Mouse (Mus musculus): ENCODE results near the gene Tusc2. TPM values are rescaled to one million over a fixed set of nuclear protein-coding genes. Genes with fewer than 3 reads are reported as not detected.
A peak's percentile ranks its signal among the peaks of the same experiment; 100 is the strongest.

Gene Tusc2
- polyA plus RNA-seq, 1 experiment from 2014 or later, result 35.9 TPM

DNA sequence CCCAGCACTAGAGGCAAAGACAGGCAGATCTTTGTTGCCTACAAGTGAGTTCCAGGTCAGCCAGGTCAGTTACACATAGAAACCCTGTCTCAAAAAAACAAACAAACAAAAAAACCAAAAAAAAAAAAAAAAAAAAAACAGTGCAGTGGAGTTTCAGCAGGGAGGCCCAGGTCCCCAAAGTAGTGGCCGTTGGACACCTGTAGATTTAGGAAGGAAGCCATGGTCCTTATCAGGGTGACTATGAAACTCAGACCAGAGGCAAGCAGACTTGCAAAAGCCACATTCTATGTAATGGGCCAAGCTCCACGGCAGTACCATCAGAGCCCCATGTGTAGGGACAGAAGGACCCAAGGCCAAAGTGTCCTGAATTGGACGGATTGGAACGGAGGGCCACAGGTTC is 18.5 kb downstream of the Tusc2 start:
- ATAC-seq (ENCODE audit: insufficient number of reproducible peaks, insufficient read depth, low FRiP score, low TSS enrichment, low read depth), result no peak
- H3K27me3 ChIP-seq, result no peaks in the 10 kb centered on the region
- peaks cover 20% of the 10 kb centered on the region for H3K36me3 ChIP-seq
- H3K9me3 ChIP-seq, result no peaks in the 10 kb centered on the region
- peak overlapping the region; percentile 83 for H3K9ac ChIP-seq
- 72% methylated on average over 4 of the region's 4 CpGs for WGBS
- peak overlapping the region; percentile 59 for H3K4me3 ChIP-seq
- peak overlapping the region; percentile 93 for H3K4me2 ChIP-seq
- H3K27ac ChIP-seq, result peak overlapping the region; percentile 96
- peaks cover 46% of the 10 kb centered on the region for H3K4me1 ChIP-seq

DNA sequence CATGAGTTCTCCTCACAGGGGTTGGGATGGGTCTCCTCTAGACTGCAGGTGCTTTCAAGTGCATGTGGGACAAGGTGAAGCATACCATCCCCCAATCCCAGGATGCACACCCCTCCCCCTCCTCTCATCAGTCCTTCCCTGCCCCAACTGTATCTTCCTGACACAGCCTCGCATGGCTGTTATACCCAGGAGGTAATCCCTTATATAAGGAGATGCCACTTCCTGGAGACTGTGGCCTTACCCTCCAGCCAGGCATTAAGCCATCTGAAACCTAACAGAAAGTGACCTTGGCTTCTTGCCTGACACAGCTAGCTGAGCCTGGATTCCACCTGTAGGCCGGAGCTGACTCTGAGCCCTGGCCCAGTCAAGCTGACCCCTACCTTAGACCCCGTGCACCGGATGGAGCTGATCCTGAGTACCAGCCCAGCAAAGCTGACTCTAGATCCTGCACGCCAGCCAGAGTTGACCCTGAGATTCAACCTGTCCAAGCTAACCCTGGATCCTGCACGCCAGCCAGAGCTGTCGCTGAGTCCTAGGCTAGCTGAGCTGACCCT is 19.5 kb downstream of the Tusc2 start:
- WGBS, result 86% methylated on average over 7 of the region's 7 CpGs
- H3K4me2 ChIP-seq, result peak overlapping the region; percentile 93; the same call in 1 of the 2 replicates
- no peak for ATAC-seq (ENCODE audit: insufficient number of reproducible peaks, insufficient read depth, low FRiP score, low TSS enrichment, low read depth)
- peaks cover 36% of the 10 kb centered on the region for H3K4me1 ChIP-seq
- no peak overlapping the region for H3K4me3 ChIP-seq
- no peaks in the 10 kb centered on the region for H3K27me3 ChIP-seq
- no peaks in the 10 kb centered on the region for H3K9me3 ChIP-seq
- 0 out of 2 replicates have a peak overlapping the region, but pooled peaks have one; percentile 83 for H3K9ac ChIP-seq
- peaks cover 20% of the 10 kb centered on the region for H3K36me3 ChIP-seq
- H3K27ac ChIP-seq, result no peak overlapping the region

DNA sequence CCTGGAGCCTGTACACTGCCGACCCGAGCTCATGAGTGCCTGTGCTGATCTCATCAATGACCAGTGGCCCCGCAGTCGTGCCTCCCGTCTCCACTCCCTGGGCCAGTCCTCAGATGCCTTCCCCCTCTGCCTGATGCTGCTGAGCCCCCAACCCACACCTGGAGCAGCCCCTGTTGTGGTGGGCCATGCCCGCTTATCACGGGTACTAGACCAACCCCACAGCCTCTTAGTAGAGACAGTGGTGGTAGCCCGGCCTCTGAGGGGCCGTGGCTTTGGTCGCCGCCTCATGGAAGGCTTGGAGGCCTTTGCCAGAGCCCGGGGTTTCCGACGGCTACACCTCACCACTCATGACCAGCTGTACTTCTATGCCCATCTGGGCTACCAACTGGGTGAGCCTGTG is 20.1 kb downstream of the Tusc2 start:
- peaks cover 20% of the 10 kb centered on the region for H3K36me3 ChIP-seq
- WGBS, result 93% methylated on average over 14 of the region's 14 CpGs

DNA sequence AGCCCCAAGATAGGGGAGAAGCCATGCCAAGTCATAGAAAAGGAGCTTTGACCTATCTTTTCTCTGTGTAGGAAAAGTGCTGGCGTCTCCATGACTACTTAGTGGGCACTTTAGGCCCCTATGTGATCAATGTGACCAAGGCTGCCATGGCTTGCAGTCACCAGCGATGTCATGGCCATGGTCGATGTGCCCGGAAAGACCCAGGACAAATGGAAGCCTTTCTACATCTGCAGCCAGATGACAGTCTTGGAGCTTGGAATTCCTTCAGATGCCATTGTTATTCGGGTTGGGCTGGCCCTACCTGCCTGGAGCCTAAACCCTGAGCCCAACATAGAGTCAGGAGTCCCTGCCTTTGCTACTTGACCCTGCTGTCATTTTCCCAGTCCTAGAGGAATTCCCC is 23.4 kb downstream of the Tusc2 start:
- peaks cover 39% of the 10 kb centered on the region for H3K36me3 ChIP-seq
- H3K27ac ChIP-seq, result no peak overlapping the region

More for the DNA sequence above, 20.1 kb downstream of the Tusc2 start:
- H3K4me1 ChIP-seq, result peaks cover 32% of the 10 kb centered on the region
- no peak overlapping the region for H3K9ac ChIP-seq
- H3K27me3 ChIP-seq, result no peaks in the 10 kb centered on the region
- H3K27ac ChIP-seq, result no peak overlapping the region
- no peak for ATAC-seq (ENCODE audit: insufficient number of reproducible peaks, insufficient read depth, low FRiP score, low TSS enrichment, low read depth)
- no peak overlapping the region for H3K4me3 ChIP-seq
- H3K9me3 ChIP-seq, result no peaks in the 10 kb centered on the region
- H3K4me2 ChIP-seq, result no peak overlapping the region

DNA sequence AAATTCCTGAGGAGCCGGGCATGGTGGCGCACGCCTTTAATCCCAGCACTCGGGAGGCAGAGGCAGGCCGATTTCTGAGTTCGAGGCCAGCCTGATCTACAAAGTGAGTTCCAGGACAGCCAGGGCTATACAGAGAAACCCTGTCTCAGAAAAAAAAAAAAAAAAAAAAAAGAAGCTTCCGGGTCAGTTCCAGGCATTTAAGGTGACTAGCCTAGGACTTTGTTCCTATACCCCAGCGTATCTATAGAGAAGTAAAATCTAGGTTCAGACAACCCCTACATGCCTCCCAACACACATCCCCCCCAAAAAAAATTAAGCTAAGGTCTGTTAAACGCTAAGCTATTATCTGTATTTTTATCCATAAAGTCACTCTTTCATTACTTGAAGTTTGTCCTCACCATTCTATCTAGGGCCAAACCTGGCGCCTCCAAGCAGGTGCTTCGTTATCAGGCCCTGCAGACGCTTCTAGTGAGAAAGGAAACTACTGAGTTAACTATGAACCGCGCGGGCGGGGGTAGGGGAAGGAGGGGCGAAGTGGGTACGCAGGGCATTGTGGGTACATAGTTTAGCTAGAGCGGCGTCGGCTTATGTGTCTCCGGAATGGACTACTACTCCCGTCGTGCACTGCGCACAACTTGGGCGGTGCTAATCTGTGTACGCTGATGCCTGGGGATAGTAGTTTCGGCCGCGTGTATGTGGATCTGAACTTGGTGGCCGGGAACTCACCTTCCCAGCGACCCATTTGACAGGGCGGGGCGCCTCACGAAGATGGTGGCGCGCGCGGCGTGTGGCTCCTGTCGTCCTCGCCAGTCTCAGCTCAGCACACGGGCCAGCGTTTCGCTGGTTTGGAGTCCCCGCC is 24.1 kb downstream of the Tusc2 start, which contains the start of gene Ifrd2:
Ifrd2 (plus strand) TSS at position 669 of the 859 bp plus-strand sequence.
- peaks cover 46% of the 10 kb centered on the region for H3K36me3 ChIP-seq
- 13% methylated on average over 46 of the region's 46 CpGs for WGBS

More for the DNA sequence above, 23.4 kb downstream of the Tusc2 start:
- Histone ChIP-seq H3K4me3 (no peak overlapping the region), H3K4me1 (peaks cover 19% of the 10 kb centered on the region), H3K9me3 (no peaks in the 10 kb centered on the region), H3K27me3 (no peaks in the 10 kb centered on the region), H3K9ac (no peak overlapping the region), H3K4me2 (no peak overlapping the region)
- no peak for ATAC-seq (ENCODE audit: insufficient number of reproducible peaks, insufficient read depth, low FRiP score, low TSS enrichment, low read depth)
- WGBS, result 92% methylated on average over 5 of the region's 5 CpGs

DNA sequence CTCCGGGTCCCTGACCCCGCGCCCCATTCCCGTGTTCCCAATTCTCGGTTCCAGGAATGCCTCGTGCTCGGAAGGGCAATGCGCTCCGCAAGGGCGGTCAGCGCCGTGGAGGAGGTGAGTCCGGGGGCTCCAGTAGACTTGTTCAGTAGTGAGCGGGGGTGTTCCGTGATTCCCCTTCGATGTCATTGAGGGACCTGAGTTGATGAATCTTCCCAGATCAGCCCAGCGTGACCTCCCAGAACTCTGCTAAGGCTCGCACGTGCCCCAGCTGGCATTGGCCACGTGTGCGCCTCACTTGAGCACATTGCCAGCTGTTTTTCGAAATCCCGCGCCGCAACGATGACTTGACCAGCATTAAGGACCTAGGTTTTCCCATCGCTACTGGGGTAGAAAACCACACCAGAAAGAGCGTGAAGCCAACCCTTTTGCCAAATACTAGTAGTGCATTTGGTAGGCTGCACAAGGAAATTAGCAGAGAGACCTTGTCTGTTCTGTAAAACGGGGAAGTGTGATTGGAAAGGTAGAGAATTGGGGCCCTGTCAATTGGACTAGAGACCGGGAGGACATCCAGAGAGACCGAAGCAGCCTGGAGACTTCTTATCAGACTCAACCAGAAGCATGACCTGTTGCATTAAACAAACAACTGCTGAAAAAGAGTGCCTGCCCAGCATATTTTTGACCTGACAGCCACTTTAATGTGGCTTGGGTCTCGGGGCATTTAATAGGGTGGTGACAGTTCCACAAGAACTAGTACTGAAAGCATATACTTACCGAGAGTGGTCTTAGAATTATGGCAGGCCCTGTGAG is 25.0 kb downstream of the Tusc2 start:
- Histone ChIP-seq H3K4me3 (peak overlapping the region; percentile 72), H3K27me3 (no peaks in the 10 kb centered on the region), H3K4me2 (peak overlapping the region; percentile 70), H3K27ac (peak overlapping the region; percentile 7; the same call in 1 of the 2 replicates), H3K9me3 (no peaks in the 10 kb centered on the region), H3K4me1 (peaks cover 11% of the 10 kb centered on the region), H3K36me3 (peaks cover 46% of the 10 kb centered on the region), H3K9ac (peak overlapping the region; percentile 73)
- 4% methylated on average over 33 of the region's 33 CpGs for whole genome bisulfite sequencing
- ATAC-seq (ENCODE audit: insufficient number of reproducible peaks, insufficient read depth, low FRiP score, low TSS enrichment, low read depth), result no peak

More for the DNA sequence above, 24.1 kb downstream of the Tusc2 start, which contains the start of gene Ifrd2:
- H3K9me3 ChIP-seq, result no peaks in the 10 kb centered on the region
- H3K27ac ChIP-seq, result peak within 1 kb of the TSS; percentile 7; the same call in 1 of the 2 replicates
- peak within 1 kb of the TSS; percentile 72 for H3K4me3 ChIP-seq
- no peaks in the 10 kb centered on the region for H3K27me3 ChIP-seq
- H3K9ac ChIP-seq, result peak within 1 kb of the TSS; percentile 73
- peak; percentile 93 for ATAC-seq (ENCODE audit: insufficient number of reproducible peaks, insufficient read depth, low FRiP score, low TSS enrichment, low read depth)
- H3K4me1 ChIP-seq, result peaks cover 12% of the 10 kb centered on the region
- H3K4me2 ChIP-seq, result peak within 1 kb of the TSS; percentile 70

DNA sequence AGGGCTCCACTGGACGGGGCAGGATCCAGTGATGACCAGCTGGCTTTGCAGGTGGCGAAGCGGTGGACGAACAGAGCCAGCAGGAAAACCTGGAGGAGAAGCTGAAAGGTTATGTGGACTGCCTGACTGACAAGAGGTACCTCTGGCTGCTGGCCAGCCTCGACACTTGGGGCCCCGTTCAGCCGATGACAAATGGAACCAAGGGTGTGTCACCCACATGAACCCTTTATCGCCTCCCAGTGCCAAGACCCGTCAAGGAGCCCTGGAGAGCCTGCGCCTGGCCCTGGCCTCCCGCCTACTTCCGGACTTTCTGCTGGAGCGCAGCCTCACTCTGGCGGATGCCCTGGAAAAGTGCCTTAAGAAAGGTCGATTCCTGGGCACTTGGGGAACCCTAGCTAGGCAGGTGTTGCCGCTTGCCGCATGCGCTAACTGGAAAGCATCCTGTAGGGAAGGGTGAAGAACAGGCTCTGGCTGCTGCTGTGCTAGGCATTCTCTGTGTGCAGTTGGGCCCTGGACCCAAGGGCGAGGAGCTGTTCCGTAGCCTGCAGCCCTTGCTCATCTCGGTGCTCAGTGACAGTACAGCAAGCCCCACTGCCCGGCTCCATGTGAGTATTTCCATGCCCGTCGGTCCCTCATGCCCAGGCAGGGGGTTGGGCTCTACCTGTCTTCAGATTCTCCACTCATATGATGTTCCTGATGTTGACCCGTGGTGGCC is 27.2 kb downstream of the Tusc2 start:
- WGBS, result 91% methylated on average over 25 of the region's 25 CpGs
- no peak overlapping the region for H3K4me2 ChIP-seq
- no peak overlapping the region for H3K4me3 ChIP-seq
- no peak overlapping the region for H3K9ac ChIP-seq
- no peaks in the 10 kb centered on the region for H3K9me3 ChIP-seq
- peaks cover 54% of the 10 kb centered on the region for H3K36me3 ChIP-seq
- no peak overlapping the region for H3K27ac ChIP-seq
- ATAC-seq (ENCODE audit: insufficient number of reproducible peaks, insufficient read depth, low FRiP score, low TSS enrichment, low read depth), result no peak
- H3K27me3 ChIP-seq, result no peaks in the 10 kb centered on the region
- H3K4me1 ChIP-seq, result peaks cover 11% of the 10 kb centered on the region

DNA sequence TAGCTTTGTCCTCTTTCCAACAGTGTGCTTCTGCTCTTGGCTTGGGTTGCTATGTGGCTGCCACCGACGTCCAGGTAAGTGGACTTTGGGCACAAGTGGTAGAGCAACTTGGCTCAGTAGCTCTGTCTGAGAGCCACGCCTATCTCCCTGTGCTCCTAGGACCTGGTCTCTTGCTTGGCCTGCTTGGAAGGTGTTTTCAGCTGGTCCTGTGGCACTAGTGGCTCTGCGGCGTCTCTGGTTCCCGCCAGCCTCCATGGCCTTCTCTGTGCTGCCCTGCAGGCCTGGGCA is 27.7 kb downstream of the Tusc2 start:
- peaks cover 11% of the 10 kb centered on the region for H3K4me1 ChIP-seq
- peaks cover 54% of the 10 kb centered on the region for H3K36me3 ChIP-seq
- H3K4me3 ChIP-seq, result no peak overlapping the region
- WGBS, result 98% methylated on average over 6 of the region's 6 CpGs
- H3K27ac ChIP-seq, result no peak overlapping the region
- H3K9ac ChIP-seq, result no peak overlapping the region
- no peaks in the 10 kb centered on the region for H3K27me3 ChIP-seq
- H3K4me2 ChIP-seq, result no peak overlapping the region
- ATAC-seq (ENCODE audit: insufficient number of reproducible peaks, insufficient read depth, low FRiP score, low TSS enrichment, low read depth), result no peak
- H3K9me3 ChIP-seq, result no peaks in the 10 kb centered on the region

DNA sequence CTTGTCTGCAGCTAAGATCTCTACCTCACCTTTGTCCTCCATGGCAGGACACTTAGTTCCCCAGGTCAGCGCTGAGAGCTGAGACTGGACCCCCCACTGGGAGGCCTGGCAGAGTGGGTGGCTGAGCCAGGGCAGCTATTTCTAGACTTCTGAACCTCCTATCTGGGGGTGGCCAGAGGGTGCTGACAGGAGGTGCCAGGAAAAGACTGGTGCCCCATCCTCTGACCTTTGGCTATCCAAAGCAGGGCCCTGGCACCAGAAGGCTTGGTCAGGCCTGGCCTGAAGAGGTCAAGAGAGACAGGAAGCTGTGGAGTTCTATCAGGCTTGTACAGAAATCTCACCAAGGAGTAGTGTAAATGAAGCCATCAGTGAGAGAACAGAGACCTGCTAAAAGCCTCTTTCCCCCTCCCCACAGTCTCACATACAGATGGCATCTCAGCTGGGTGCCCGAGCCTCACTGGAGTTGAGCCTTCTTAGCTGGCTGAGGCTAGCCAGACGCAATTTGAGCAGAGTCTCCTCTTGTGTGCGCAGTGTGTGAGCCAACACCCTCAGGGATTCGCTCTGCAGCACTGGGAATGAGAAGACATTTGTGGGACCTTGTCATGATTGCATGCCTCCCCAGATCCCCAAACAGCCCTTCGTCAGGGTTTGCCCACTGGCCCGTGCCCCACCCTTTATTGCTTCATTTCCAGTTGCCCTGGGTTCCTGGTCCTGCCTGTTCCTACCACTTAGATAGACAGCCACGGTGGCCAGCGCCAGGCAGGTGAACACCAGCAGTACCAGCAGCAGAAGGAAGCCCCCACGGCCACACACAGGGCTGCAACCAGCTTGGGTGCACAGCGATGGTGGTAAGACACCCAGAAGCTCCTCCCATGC is 30.3 kb downstream of the Tusc2 start:
- WGBS, result 83% methylated on average over 11 of the region's 11 CpGs
- peak overlapping the region; percentile 32 for H3K9ac ChIP-seq
- no peak overlapping the region for H3K4me2 ChIP-seq
- H3K4me3 ChIP-seq, result no peak overlapping the region
- H3K36me3 ChIP-seq, result peaks cover 54% of the 10 kb centered on the region
- H3K27ac ChIP-seq, result no peak overlapping the region
- no peaks in the 10 kb centered on the region for H3K9me3 ChIP-seq
- ATAC-seq (ENCODE audit: insufficient number of reproducible peaks, insufficient read depth, low FRiP score, low TSS enrichment, low read depth), result no peak
- no peaks in the 10 kb centered on the region for H3K27me3 ChIP-seq
- peaks cover 8% of the 10 kb centered on the region for H3K4me1 ChIP-seq

DNA sequence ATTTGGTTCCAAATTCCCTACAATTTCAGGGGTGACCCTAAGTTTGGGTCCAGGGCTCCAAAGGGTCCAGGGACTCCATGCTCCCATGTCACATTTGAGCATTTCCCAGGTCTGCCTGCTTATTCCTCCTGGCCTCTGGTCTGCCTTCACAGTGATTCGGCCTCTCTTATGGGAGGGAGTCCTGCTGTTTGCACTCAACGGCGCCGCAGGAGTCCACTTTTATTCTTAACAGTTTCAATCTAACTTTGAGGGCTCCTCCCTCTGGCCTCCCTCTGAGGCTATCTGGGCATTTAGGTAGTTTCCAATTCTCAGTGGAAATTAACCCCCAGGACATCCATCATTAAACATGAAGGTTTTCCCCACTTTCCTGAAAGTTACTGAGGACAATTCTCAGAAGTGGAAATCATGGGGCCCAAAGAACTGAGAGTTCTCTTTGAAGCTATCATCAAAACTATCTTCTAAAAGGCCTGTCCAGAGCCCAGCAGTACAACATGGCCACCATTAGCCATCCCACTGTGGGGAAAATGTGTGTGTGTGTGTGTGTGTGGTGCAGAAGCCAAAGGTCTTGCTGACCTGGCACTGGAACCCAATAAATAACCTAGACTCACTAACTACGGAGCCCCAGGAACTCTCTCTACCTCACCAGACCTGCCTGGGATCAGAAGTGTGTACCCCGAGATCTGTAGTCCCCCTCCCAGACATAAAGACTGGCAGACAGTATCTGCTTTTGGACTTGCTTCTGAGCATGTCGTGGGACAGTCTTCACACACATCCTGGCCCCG is 31.4 kb downstream of the Tusc2 start:
- no peak for ATAC-seq (ENCODE audit: insufficient number of reproducible peaks, insufficient read depth, low FRiP score, low TSS enrichment, low read depth)
- Histone ChIP-seq H3K36me3 (peaks cover 56% of the 10 kb centered on the region), H3K4me3 (no peak overlapping the region), H3K27ac (no peak overlapping the region), H3K4me1 (no peaks in the 10 kb centered on the region), H3K9me3 (no peaks in the 10 kb centered on the region), H3K27me3 (no peaks in the 10 kb centered on the region), H3K4me2 (no peak overlapping the region), H3K9ac (no peak overlapping the region; the same call in 1 of the 2 replicates)
- WGBS, result 82% methylated on average over 8 of the region's 8 CpGs
